Mouse (Mus musculus) lung, postnatal 0 days (tissue): Measurements from ENCODE around the gene Atat1. TPM values are rescaled to one million over a fixed set of nuclear protein-coding genes. Genes with fewer than 3 reads are reported as not detected.

Experiments used
- ATAC-seq: fragments of 200-750 bp; cut with Nextera tagmentation; 2 replicates; pipeline ENCODE4 v1.8.0; 2017; ENCODE audit warnings: moderate library complexity
- DNase-seq: peaks from one replicate; pipeline ENCODE4 v3.0.0-alpha.2; 2016; ENCODE audit warnings: low spot score
- H3K27ac ChIP-seq: fragments of 300-500 bp; sonication (generic); 2 replicates; pipeline ENCODE4 v1.5.1; 2014; ENCODE audit warnings: antibody characterized with exemption, mild to moderate bottlenecking, low read length, mixed read lengths
- H3K27me3 ChIP-seq: fragments of 300-500 bp; sonication (generic); replicated peaks from 2 replicates; pipeline ENCODE4 v1.6.1; 2014; ENCODE audit warnings: low read length, mixed read lengths; ENCODE audit not compliant: insufficient read depth
- H3K36me3 ChIP-seq: fragments of 300-500 bp; sonication (generic); 2 replicates; pipeline ENCODE4 v1.6.1; 2014; ENCODE audit warnings: low read length, mixed read lengths; ENCODE audit not compliant: insufficient read depth
- H3K4me1 ChIP-seq: fragments of 300-500 bp; sonication (generic); 2 replicates; pipeline ENCODE4 v1.6.1; 2014; ENCODE audit warnings: antibody characterized with exemption, low read depth, low read length, mixed read lengths; ENCODE audit not compliant: insufficient read depth
- H3K4me2 ChIP-seq: fragments of 300-500 bp; sonication (generic); replicated peaks from 2 replicates; pipeline ENCODE4 v1.6.1; 2014; ENCODE audit warnings: low read depth, mild to moderate bottlenecking, low read length, moderate library complexity, mixed read lengths
- H3K4me3 ChIP-seq: fragments of 300-500 bp; sonication (generic); 2 replicates; pipeline ENCODE4 v1.5.1; 2014; ENCODE audit warnings: low read depth, low read length
- H3K9ac ChIP-seq: fragments of 300-500 bp; sonication (generic); replicated peaks from 2 replicates; pipeline ENCODE4 v1.6.1; 2014; ENCODE audit warnings: low read depth, mild to moderate bottlenecking
- H3K9me3 ChIP-seq: fragments of 300-500 bp; sonication (generic); 2 replicates; pipeline ENCODE4 v1.6.1; 2016; ENCODE audit warnings: low read length, mixed read lengths
- CTCF ChIP-seq: IDR thresholded peaks from 2 replicates; pipeline ENCODE4 v1.5.1; 2016; ENCODE audit warnings: antibody characterized with exemption, mild to moderate bottlenecking
- EP300 ChIP-seq: IDR thresholded peaks from 2 replicates; pipeline ENCODE4 v1.6.1; 2016; ENCODE audit warnings: antibody characterized with exemption, mild to moderate bottlenecking, control low read depth
- WGBS: fragments of 180-500 bp; shearing (Covaris S2); extraction: QIAGEN DNeasy Blood & Tissue Kit; methylation state at CpG from one replicate; pipeline ENCODE4 v1.1.7; 2014; 5-methylcytosine and 5-hydroxymethylcytosine counted together
- polyA plus RNA-seq: library from polyadenylated mRNA; unstranded; fragments of >200 nt; fragmentation: Nextera tagmentation; extraction: Ambion mirVana; gene quantifications from 2 replicates; pipeline ENCODE4 v1.2.1, GENCODE M21; 2015

Gene Atat1
- polyA plus RNA-seq, 1 experiment from 2014 or later: 19.3 TPM

- Histone ChIP-seq H3K4me2 (peak within 1 kb of the TSS; percentile 63), H3K4me1 (peaks cover 4% of the 10 kb centered on the region), H3K9me3 (no peaks in the 10 kb centered on the region), H3K27ac (peak within 1 kb of the TSS; percentile 65), H3K4me3 (peak within 1 kb of the TSS; percentile 86), H3K9ac (peak within 1 kb of the TSS; percentile 58), H3K36me3 (peaks cover 18% of the 10 kb centered on the region), H3K27me3 (no peaks in the 10 kb centered on the region)
- 5% methylated on average over 66 of the region's 66 CpGs for WGBS
- ATAC-seq (peak; percentile 93), DNase-seq (peak; percentile 97)
- TF ChIP-seq EP300 (peak; percentile 66), CTCF (peak; percentile 88)
These were observed 30.4 kb downstream of the Atat1 start, which contains the start of gene Dhx16 for GRCm38 (mm10) chr17:35879245-35880057. TSS of gene Dhx16 (plus strand) at chr17:35879819.

GRCm38 (mm10) chr17:35874721-35875120 lies 35.2 kb downstream of the Atat1 start:
- H3K9me3 ChIP-seq: no peaks in the 10 kb centered on the region
- H3K4me1 ChIP-seq: peaks cover 2% of the 10 kb centered on the region; the same call in 1 of the 2 replicates
- H3K4me2 ChIP-seq: no peak overlapping the region
- no peak overlapping the region for H3K27ac ChIP-seq
- no peaks in the 10 kb centered on the region for H3K36me3 ChIP-seq
- ATAC-seq (no peak), DNase-seq (no peak)
- WGBS: 73% methylated on average over 6 of the region's 6 CpGs
- no peaks in the 10 kb centered on the region for H3K27me3 ChIP-seq
- TF ChIP-seq EP300 (no peak), CTCF (no peak)
- H3K4me3 ChIP-seq: no peak overlapping the region
- H3K9ac ChIP-seq: no peak overlapping the region

- 31% methylated on average over 21 of the region's 21 CpGs for WGBS
- Histone ChIP-seq H3K4me2 (no peak overlapping the region; the same call in 1 of the 2 replicates), H3K4me1 (peaks cover 2% of the 10 kb centered on the region; the same call in 1 of the 2 replicates), H3K9me3 (no peaks in the 10 kb centered on the region), H3K36me3 (no peaks in the 10 kb centered on the region), H3K27me3 (no peaks in the 10 kb centered on the region), H3K27ac (no peak overlapping the region), H3K4me3 (no peak overlapping the region), H3K9ac (no peak overlapping the region)
- no peak for TF ChIP-seq EP300
- TF ChIP-seq CTCF: peak; percentile 98
- peak; percentile 89 for DNase-seq
- ATAC-seq: peak; percentile 26; the same call in 1 of the 2 replicates
These were observed 35.9 kb downstream of the Atat1 start for GRCm38 (mm10) chr17:35873774-35874519.

- H3K4me2 ChIP-seq: peak overlapping the region; percentile 88
- peak overlapping the region; percentile 26 for H3K4me3 ChIP-seq
- WGBS: 58% methylated on average over 8 of the region's 8 CpGs
- DNase-seq (peak; percentile 29), ATAC-seq (no peak)
- no peaks in the 10 kb centered on the region for H3K9me3 ChIP-seq
- no peak overlapping the region for H3K9ac ChIP-seq
- peaks cover 2% of the 10 kb centered on the region; the same call in 1 of the 2 replicates for H3K4me1 ChIP-seq
- no peaks in the 10 kb centered on the region for H3K27me3 ChIP-seq
- H3K36me3 ChIP-seq: no peaks in the 10 kb centered on the region
- TF ChIP-seq CTCF: peak; percentile 76
- TF ChIP-seq EP300: peak; percentile 48
- H3K27ac ChIP-seq: peak overlapping the region; percentile 90
These were observed 38.8 kb downstream of the Atat1 start for GRCm38 (mm10) chr17:35870884-35871696.

GRCm38 (mm10) chr17:35870151-35870883 lies 39.6 kb downstream of the Atat1 start:
- H3K9ac ChIP-seq: peak overlapping the region; percentile 38; the same call in 1 of the 2 replicates
- DNase-seq (peak; percentile 83), ATAC-seq (peak; percentile 72)
- peak overlapping the region; percentile 88 for H3K4me2 ChIP-seq
- peak overlapping the region; percentile 51 for H3K4me3 ChIP-seq
- WGBS: 21% methylated on average over 9 of the region's 9 CpGs
- H3K27me3 ChIP-seq: no peaks in the 10 kb centered on the region
- TF ChIP-seq EP300 (peak; percentile 47), CTCF (peak; percentile 11; the same call in 1 of the 2 replicates)
- peak overlapping the region; percentile 90 for H3K27ac ChIP-seq
- H3K36me3 ChIP-seq: no peaks in the 10 kb centered on the region
- no peaks in the 10 kb centered on the region for H3K9me3 ChIP-seq
- H3K4me1 ChIP-seq: peaks cover 2% of the 10 kb centered on the region; the same call in 1 of the 2 replicates
